Mouse (Mus musculus): ENCODE results near the gene Lmnb2. TPM values are rescaled to one million over a fixed set of nuclear protein-coding genes. Genes with fewer than 3 reads are reported as not detected.

Lmnb2 gene
- total RNA-seq (2021): 1 to 10 TPM; 2.7 to 3.2 TPM
- long read RNA-seq, experiment 1, partial matches to known transcripts: 1 of 7 reads
- long read RNA-seq, experiment 1, other reads (novel, unspliced or antisense): 3 of 7 reads
- long read RNA-seq, experiment 2, transcript Lmnb2-201 (12 exons, 3,531 nt): major isoform, 7 of 8 reads
- long read RNA-seq, experiment 2, partial matches to known transcripts: 1 of 8 reads
- long read RNA-seq, experiment 2, other reads (novel, unspliced or antisense): 0 of 8 reads

GRCm38 (mm10) chr10:80917779-80918434, at the start of gene Lmnb2:
Gene Lmnb2 (minus strand): TSS chr10:80918245.
- peak; percentile 67 for DNase-seq (ENCODE audit: low spot score)

- DNase-seq (ENCODE audit: low spot score): no peak
These were observed 49.1 kb upstream of the Lmnb2 start for GRCm38 (mm10) chr10:80967101-80967656.

- DNase-seq (ENCODE audit: low spot score): no peak
These were observed 48.3 kb upstream of the Lmnb2 start for GRCm38 (mm10) chr10:80966296-80966695.

GRCm38 (mm10) chr10:80963031-80963975, 45.3 kb upstream of the Lmnb2 start:
- no peak for DNase-seq (ENCODE audit: low spot score)

- no peak for DNase-seq (ENCODE audit: low spot score)
These were observed 44.5 kb upstream of the Lmnb2 start for GRCm38 (mm10) chr10:80962585-80962984.

GRCm38 (mm10) chr10:80962051-80962472, 44.0 kb upstream of the Lmnb2 start:
- DNase-seq (ENCODE audit: low spot score): no peak

GRCm38 (mm10) chr10:80960551-80961508, 42.8 kb upstream of the Lmnb2 start:
- DNase-seq (ENCODE audit: low spot score): peak; percentile 59

GRCm38 (mm10) chr10:80958979-80959637, 41.1 kb upstream of the Lmnb2 start:
- DNase-seq (ENCODE audit: low spot score): no peak

- DNase-seq (ENCODE audit: low spot score): no peak
These were observed 39.7 kb upstream of the Lmnb2 start for GRCm38 (mm10) chr10:80957791-80958190.

- DNase-seq (ENCODE audit: low spot score): no peak
These were observed 38.9 kb upstream of the Lmnb2 start for GRCm38 (mm10) chr10:80956901-80957300.

- no peak for DNase-seq (ENCODE audit: low spot score)
These were observed 38.3 kb upstream of the Lmnb2 start for GRCm38 (mm10) chr10:80956385-80956784.

GRCm38 (mm10) chr10:80955536-80955935, 37.5 kb upstream of the Lmnb2 start:
- DNase-seq (ENCODE audit: low spot score): peak; percentile 70

- DNase-seq (ENCODE audit: low spot score): peak; percentile 71
These were observed 36.8 kb upstream of the Lmnb2 start for GRCm38 (mm10) chr10:80954843-80955242.

GRCm38 (mm10) chr10:80954415-80954814, 36.4 kb upstream of the Lmnb2 start:
- no peak for DNase-seq (ENCODE audit: low spot score)

GRCm38 (mm10) chr10:80952449-80952848, 34.4 kb upstream of the Lmnb2 start:
- DNase-seq (ENCODE audit: low spot score): no peak

- no peak for DNase-seq (ENCODE audit: low spot score)
These were observed 33.8 kb upstream of the Lmnb2 start for GRCm38 (mm10) chr10:80951761-80952390.

- DNase-seq (ENCODE audit: low spot score): no peak
These were observed 32.3 kb upstream of the Lmnb2 start for GRCm38 (mm10) chr10:80950314-80950713.

- DNase-seq (ENCODE audit: low spot score): no peak
These were observed 31.0 kb upstream of the Lmnb2 start for GRCm38 (mm10) chr10:80949081-80949480.

- DNase-seq (ENCODE audit: low spot score): no peak
These were observed 30.5 kb upstream of the Lmnb2 start for GRCm38 (mm10) chr10:80948570-80948969.
